ENCODE assay signal across 8 mouse cellular contexts in the genomic region with DNA sequence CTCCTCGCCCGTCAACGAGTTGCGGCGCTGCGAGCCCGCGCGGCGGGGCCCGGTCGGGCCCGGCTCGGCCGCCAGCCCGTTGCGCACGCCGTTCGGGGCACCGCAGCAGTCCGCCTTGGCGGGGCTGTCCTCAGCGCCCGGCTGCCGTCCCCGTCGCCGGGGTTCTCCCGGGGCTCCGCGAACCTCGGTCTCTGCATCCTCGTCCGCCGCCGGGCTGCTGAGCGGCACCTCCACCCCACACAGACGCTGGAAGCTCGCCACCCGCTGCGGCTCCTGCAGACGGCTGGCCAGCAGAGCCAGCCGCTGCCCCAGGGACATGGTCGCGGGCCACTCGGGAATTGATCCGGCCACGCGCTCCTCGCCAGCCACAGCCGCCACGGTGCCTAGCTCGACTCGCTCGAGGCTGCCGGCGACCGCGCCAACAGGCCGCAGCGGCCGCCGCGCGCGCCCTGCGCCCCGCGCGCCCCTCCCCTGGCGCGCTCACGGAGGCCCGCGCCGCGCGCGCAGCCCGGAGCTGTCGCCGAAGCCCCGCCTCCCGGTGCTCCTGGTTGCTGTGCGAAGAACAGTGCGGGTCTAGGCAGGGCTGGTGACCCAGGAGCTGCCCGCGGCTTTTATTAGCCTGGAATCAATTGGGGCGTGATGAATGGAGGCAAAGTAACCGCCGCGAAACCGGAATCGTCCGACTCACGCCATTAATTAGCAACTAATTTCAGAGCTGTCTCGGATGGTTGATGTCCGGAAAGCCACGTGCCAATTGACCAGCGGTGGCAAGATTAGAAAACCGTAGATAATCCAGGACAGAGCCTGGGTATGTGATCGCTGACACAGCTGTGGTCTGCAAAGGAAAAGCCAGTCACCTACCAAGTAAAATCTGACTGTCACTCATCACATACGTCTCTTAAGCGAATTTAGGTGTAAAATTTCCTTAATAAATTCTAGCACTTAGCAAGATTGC. TPM values are rescaled to one million over a fixed set of nuclear protein-coding genes. Genes with fewer than 3 reads are reported as not detected.
DNase-seq lines count a peak whose midpoint lies in the region; ATAC-seq lines count a peak whose summit lies in the region.

A gene (minus strand): TSS at position 484 of the 955 bp plus-strand sequence.

- peak within 1 kb of the TSS; percentile 96 for H3K9ac ChIP-seq in heart, embryonic 14.5 days (ENCODE audit: low read length)
- H3K9ac ChIP-seq in liver, embryonic 11.5 days (ENCODE audit: low read depth, low read length): peak within 1 kb of the TSS; percentile 94

- ATAC-seq in heart, embryonic 14.5 days (ENCODE audit: insufficient number of reproducible peaks, insufficient read depth, low FRiP score, low read depth): peak; percentile 90
- peak; percentile 90 for ATAC-seq in liver, embryonic 11.5 days (replicated peaks; ENCODE audit: low FRiP score)

- no peaks in the 10 kb centered on the region for H3K9me3 ChIP-seq in forebrain, embryonic 10.5 days
- H3K9me3 ChIP-seq in heart, embryonic 14.5 days (ENCODE audit: control insufficient read depth, low read length): no peaks in the 10 kb centered on the region
- H3K9me3 ChIP-seq in liver, embryonic 11.5 days (ENCODE audit: control insufficient read depth, low read length): no peaks in the 10 kb centered on the region

- DNase-seq in CD4-positive, CD25-positive, alpha-beta regulatory T cell, adult 2 months (ENCODE audit: low read depth, low spot score): peak; percentile 92
- DNase-seq in forebrain, embryonic 10.5 days (ENCODE audit: extremely low spot score, low spot score): peak; percentile 82
- DNase-seq in kidney, postnatal 10 days: peak; percentile 92
- DNase-seq in liver, embryonic 11.5 days (ENCODE audit: low spot score): peak; percentile 82
- DNase-seq in naive thymus-derived CD4-positive, alpha-beta T cell, adult 2 months (ENCODE audit: low read depth): peak; percentile 88
- peak; percentile 83 for DNase-seq in splenic B cell, adult 2 months (ENCODE audit: low read depth, low spot score)

- peaks cover 3% of the 10 kb centered on the region; the same call in 1 of the 2 replicates for H3K4me1 ChIP-seq in brown adipose tissue, adult 24 weeks (ENCODE audit: control insufficient read depth, insufficient read depth, insufficient read length, low read length)
- H3K4me1 ChIP-seq in forebrain, embryonic 10.5 days: peaks cover 35% of the 10 kb centered on the region
- H3K4me1 ChIP-seq in heart, embryonic 14.5 days (ENCODE audit: control insufficient read depth in 2 of 2, insufficient read depth in 2 of 2, low read length in 2 of 2): peaks cover 3 to 15% of the 10 kb centered on the region in 2 experiments; a peak in 3 of 4 replicates
- H3K4me1 ChIP-seq in liver, embryonic 11.5 days (replicated peaks; ENCODE audit: control insufficient read depth, insufficient read depth, low read length): peaks cover 13% of the 10 kb centered on the region; the same call in 1 of the 2 replicates

- H3K4me3 ChIP-seq in brown adipose tissue, adult 24 weeks (ENCODE audit: insufficient read depth, low read depth, low read length): peak within 1 kb of the TSS; percentile 69
- H3K4me3 ChIP-seq in forebrain, embryonic 10.5 days: peak within 1 kb of the TSS; percentile 63
- peak within 1 kb of the TSS; percentile 65 to 89 for H3K4me3 ChIP-seq in heart, embryonic 14.5 days (ENCODE audit: control insufficient read depth in 1 of 2, insufficient read depth in 1 of 2, low read depth in 1 of 2, low read length in 2 of 2)
- H3K4me3 ChIP-seq in liver, embryonic 11.5 days (ENCODE audit: low read depth, low read length): peak within 1 kb of the TSS; percentile 84

- under 1% methylated on average over 105 of the region's 105 CpGs for WGBS in forebrain, embryonic 10.5 days
- WGBS in heart, embryonic 14.5 days: 1% methylated on average over 104 of the region's 105 CpGs
- WGBS in liver, embryonic 11.5 days: 1% methylated on average over 102 of the region's 105 CpGs

- peak within 1 kb of the TSS; percentile 96 for H3K4me2 ChIP-seq in heart, embryonic 14.5 days (ENCODE audit: low read length)
- peak within 1 kb of the TSS; percentile 94 for H3K4me2 ChIP-seq in liver, embryonic 11.5 days

- peaks cover 71% of the 10 kb centered on the region for H3K27me3 ChIP-seq in forebrain, embryonic 10.5 days (ENCODE audit: poor library complexity, severe bottlenecking)
- no peaks in the 10 kb centered on the region for H3K27me3 ChIP-seq in heart, embryonic 14.5 days (ENCODE audit: control insufficient read depth, insufficient read depth, low read length)
- no peaks in the 10 kb centered on the region for H3K27me3 ChIP-seq in liver, embryonic 11.5 days (replicated peaks; ENCODE audit: control insufficient read depth, insufficient read depth, low read length)
- H3K27me3 ChIP-seq in splenic B cell, adult 2 months (ENCODE audit: control insufficient read depth, insufficient read depth, low read length, poor library complexity, severe bottlenecking): no peaks in the 10 kb centered on the region

- no peaks in the 10 kb centered on the region for H3K36me3 ChIP-seq in forebrain, embryonic 10.5 days (replicated peaks)
- no peaks in the 10 kb centered on the region for H3K36me3 ChIP-seq in heart, embryonic 14.5 days (ENCODE audit: control insufficient read depth, insufficient read depth, low read length)
- H3K36me3 ChIP-seq in liver, embryonic 11.5 days (ENCODE audit: control insufficient read depth, insufficient read depth, low read length): no peaks in the 10 kb centered on the region
- no peaks in the 10 kb centered on the region for H3K36me3 ChIP-seq in splenic B cell, adult 2 months (ENCODE audit: control insufficient read depth, insufficient read depth, low read length, poor library complexity, severe bottlenecking)

- H3K27ac ChIP-seq in brown adipose tissue, adult 24 weeks (replicated peaks; ENCODE audit: low read depth, low read length): 0 out of 2 replicates have a peak within 1 kb of the TSS, but pooled peaks have one; percentile 2
- peak within 1 kb of the TSS; percentile 92 for H3K27ac ChIP-seq in forebrain, embryonic 10.5 days
- H3K27ac ChIP-seq in heart, embryonic 14.5 days (replicated peaks in 1 of 2; ENCODE audit: control insufficient read depth in 1 of 2, insufficient read depth in 1 of 2, low read depth in 2 of 2, low read length in 2 of 2): peak within 1 kb of the TSS; percentile 41 to 87
- peak within 1 kb of the TSS; percentile 72 for H3K27ac ChIP-seq in liver, embryonic 11.5 days (ENCODE audit: low read depth, low read length)

RNA-seq across cellular contexts. Expression of the gene that starts here (rescaled TPM):
- 5.9 and 6.0 TPM in 2 replicates for polyA plus RNA-seq in brown adipose tissue, adult 24 weeks (2012; ENCODE audit: insufficient read depth, insufficient read length, missing spikeins)
- polyA plus RNA-seq in forebrain, embryonic 10.5 days (2016; fragmentation: Nextera tagmentation; extraction: Ambion mirVana): 5.5 and 5.8 TPM in 2 replicates
- polyA plus RNA-seq in heart, embryonic 14.5 days (2014; fragmentation: Nextera tagmentation; extraction: Ambion mirVana): 22.5 and 25.3 TPM in 2 replicates
- polyA plus RNA-seq in liver, embryonic 11.5 days (2014; fragmentation: Nextera tagmentation; extraction: Ambion mirVana): 21.0 and 23.6 TPM in 2 replicates

Comparison
In these comparisons a context has a peak if more than half of its experiments do, and no peak if none do; other contexts are left out.
1. Peak in every context shown above with its lines: DNase-seq, ATAC-seq, H3K4me3 ChIP-seq and H3K27ac ChIP-seq.
2. H3K27ac ChIP-seq: peak in every context shown above with its lines; median percentile 92 in forebrain, embryonic 10.5 days; 72 in liver, embryonic 11.5 days; 64 in heart, embryonic 14.5 days; 2 in brown adipose tissue, adult 24 weeks.